Mouse (Mus musculus): ENCODE measurements around the gene Oser1.

DNA sequence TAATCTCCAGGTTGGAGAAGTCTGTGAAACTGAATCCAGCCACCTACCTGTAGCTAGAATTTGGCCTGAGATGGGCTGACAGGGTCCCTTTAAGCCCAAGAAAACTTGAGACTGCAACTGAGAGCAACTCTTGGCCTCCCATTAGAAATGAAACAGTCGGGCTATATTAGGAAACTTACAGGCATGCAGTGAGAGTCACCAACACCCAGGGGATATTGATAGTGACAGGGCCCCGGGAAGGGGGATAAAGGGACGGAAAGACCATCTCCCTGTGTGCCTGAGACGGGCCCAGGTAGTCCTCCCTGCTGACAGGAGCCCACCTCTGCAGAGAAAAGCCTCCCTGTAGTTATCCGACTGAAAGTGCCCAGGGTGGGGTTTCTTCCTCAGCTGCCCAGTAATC, 45.1 kb downstream of the Oser1 start:
- TF ChIP-seq CTCF (IDR thresholded peaks at IDR 0.05; ENCODE audit: control insufficient read depth, insufficient read depth, insufficient read length), result no peak
- TF ChIP-seq MAX (IDR thresholded peaks at IDR 0.05), result no peak
